Mouse (Mus musculus): ENCODE measurements around the gene Stk24.

Stk24 gene

GRCm38 (mm10) chr14:121378243-121379115 lies 1.3 kb downstream of the Stk24 start:
- peak; percentile 32 to 44 for DNase-seq

DNA sequence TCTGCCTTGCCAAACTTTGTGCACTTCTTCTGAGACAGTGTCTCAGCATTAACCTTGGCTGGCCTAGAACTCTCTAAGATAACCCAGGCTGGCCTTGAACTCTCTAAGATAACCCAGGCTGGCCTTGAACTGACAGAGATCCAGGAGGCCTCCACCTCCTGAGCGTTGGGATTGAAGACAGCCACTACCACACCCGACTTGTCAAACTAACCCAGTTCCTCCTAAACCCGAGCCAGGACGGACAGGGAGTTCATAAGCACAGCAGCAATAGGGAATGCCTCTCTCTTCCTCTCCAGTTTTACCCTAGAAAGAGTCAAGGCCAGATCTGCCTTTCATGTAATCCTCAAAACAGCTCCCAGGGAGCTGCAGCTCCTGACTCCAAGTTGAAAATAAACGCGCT lies 3.2 kb downstream of the Stk24 start:
- DNase-seq = no peak

DNA sequence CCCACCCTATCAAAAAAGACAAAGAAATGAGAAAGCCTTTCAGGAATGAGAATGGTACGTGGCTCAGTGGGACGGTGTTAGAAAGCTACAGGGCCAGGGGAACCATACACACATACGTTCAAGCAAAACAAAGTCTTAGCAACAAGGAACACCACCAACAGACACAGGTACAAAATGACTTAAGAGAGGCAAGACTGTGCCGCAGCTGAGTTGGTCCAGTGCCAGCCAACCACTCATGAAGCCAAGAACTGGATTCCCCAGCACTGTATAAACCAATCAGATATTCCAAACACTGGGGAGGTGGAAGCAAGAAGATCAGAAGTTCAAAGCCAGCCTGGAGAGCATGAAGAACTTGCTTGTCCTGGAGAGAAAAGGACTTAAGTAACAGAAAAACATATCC lies 5.9 kb downstream of the Stk24 start:
- DNase-seq = peak in 1 of 2 experiments; percentile 28

- DNase-seq = no peak
Measured at GRCm38 (mm10) chr14:121373020-121373419, 6.8 kb downstream of the Stk24 start.

- no peak for DNase-seq
Measured at GRCm38 (mm10) chr14:121371911-121372820, 7.6 kb downstream of the Stk24 start.

DNA sequence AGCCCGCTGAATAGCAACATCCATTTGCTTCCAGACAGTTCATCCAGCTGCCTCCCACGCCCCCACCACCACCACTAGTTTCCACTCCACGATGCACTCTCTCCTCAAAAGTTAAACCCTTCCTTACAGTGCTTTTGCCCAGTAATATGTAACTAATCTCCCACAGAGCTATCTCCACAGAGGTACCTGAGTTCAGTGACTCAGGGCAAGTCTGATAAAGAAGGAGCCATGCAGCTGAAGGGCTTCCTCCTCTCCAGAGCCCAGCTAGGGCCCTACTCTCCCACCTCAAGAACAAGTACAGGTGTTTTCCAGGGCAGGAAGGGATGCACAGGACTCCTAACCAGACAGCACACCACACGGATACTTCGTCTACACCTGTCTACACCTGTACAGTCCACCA lies 10.4 kb downstream of the Stk24 start:
- no peak for DNase-seq

DNA sequence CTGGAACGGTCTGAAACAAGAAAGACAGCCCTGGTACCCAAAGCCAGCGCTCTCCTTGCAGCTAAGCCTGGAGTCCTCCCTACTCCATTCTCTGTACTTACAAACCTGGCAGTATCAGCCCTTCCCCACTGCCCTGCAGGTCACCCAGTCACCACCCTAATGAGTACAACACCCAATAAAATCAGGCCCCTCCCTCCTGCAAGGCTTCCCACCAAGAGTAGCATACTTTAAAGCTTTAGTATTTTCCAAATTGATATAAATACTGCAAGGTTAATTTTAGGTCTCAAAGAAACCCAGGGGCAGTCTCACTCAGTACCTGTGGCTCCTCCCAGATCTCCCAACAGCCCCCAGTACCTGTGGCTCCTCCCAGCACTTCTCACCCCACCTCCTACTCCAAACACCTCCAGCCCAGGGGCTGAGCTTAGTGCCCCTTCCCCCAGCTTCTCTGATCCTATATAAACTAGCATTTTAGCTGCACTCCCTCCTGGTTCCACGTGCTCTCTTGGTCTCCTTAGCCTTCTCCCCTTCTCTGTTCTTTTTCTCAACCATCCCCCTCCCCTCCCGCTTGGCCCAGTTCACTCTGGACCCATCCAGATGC lies 11.6 kb downstream of the Stk24 start:
- DNase-seq = no peak

GRCm38 (mm10) chr14:121365991-121366728 lies 13.7 kb downstream of the Stk24 start:
- no peak for DNase-seq

DNA sequence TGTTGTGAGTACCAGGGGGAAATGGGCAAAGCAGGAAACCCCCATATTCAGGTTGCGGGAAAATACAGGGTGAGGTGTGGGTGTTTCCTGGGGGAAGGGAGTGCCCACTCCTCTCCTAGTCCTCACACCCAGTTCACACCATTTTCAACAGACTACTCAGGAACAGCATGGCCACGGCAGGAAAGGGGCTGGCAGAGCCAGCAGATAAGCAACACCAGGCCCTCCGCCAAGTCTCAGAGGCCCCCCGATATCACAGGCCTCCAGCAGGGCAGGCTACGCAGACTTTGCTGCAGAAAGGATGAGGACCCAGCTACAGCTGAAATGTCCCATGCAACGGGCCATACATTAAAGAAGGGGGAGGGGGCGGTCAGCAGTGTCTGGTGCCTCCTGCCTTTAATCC lies 14.4 kb downstream of the Stk24 start:
- no peak for DNase-seq

GRCm38 (mm10) chr14:121364282-121364681 lies 15.5 kb downstream of the Stk24 start:
- DNase-seq = no peak

DNA sequence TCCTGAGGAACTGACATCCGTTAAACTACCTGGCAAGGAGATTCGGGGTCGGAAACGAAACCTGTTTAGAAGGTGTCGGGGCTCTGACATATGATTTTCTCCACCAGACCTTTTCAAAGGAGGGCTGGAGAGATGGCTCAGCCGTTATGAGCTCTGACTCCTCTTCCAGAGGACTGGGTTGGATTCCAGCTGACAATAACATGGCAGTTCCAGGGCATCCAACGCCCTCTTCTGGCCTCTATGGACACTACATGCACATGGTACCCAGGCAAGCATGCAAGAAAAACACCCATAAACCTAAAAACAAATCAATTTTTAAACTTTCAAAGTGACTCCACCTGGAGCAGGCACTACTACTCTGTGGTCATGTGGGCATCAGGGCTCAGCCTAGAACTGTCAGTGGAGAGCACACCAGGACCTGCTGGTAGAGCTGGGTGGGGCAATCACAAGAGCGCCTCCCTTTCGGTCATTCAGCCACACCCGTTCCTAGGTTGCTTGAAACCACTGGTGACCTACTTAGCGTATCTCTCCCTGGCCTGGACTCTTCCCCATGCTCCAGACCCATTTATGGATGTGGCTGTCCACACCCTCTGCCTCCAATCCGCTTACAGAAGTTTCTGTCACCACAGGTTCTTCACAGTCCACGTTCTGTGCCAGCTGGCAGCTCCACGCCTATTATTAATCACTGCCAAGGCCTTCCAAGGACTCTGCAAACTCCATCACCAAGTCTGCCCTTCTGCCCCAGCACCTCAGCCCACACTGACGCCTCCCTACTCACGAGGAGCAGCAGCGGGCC lies 18.3 kb downstream of the Stk24 start:
- DNase-seq = peak; percentile 30 to 32

GRCm38 (mm10) chr14:121359850-121360249 lies 20.0 kb downstream of the Stk24 start:
- DNase-seq = no peak

DNA sequence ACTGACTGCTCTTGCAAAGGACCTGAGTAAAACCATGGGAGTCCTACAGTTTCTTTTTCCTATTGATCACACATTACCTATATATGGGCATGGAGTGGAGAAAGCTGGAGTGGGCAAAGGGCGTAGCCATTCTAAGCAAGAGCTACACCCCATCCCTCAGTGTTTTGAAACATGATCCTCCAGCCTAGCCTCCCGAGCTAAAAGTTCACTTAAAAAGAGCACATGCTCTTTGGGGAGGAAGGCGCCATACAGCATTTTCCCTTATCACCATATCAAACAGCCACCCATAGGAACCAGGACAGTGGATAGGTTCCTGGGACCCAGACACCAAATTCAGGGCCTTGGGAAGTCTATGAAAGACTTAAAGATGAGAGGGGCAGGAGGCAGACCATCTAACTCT lies 20.8 kb downstream of the Stk24 start:
- no peak for DNase-seq

DNA sequence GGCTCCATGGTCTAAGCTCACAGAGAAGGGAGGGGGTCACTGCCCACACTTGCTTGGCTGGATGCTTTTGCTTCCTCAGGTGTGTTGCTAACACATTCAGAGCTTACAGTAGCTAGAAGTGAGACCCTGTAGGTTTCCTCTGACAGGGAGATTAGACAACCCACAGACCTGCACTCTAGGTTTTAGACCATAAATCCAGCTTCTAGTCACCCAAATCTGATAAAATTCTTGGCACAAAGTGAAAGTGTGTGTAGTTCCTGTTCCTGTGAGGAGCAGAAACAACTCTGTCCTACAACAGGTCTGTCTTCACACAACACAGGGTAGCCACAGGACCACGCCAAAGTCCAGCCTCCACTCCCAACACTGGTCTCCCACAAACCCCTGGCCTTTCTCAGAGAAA lies 21.5 kb downstream of the Stk24 start:
- no peak for DNase-seq

DNA sequence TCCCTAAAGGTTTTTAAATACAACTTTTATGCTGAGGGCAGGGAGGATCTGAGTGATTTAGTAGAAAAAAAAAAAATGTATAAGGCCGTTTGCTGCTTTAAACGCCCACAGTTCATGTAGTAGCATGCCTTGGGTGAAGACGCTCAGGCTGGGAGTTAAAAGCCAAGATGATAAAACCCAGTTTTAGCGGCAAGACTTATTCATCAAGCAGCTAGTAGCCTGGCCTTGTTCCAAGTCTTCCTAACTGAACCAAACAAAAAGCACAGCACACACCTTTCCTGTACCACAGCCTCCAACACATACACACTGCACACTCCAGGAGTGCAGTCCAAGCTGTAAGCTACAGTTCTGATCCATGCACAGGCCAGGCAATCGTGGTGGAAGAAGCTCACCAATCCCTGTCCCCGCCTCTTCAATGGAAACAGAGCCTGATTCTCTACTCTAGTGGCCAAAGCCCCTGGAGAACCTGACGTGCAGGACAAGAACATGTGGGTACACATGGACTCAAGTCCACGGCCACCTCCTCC lies 23.4 kb downstream of the Stk24 start:
- DNase-seq = no peak

DNA sequence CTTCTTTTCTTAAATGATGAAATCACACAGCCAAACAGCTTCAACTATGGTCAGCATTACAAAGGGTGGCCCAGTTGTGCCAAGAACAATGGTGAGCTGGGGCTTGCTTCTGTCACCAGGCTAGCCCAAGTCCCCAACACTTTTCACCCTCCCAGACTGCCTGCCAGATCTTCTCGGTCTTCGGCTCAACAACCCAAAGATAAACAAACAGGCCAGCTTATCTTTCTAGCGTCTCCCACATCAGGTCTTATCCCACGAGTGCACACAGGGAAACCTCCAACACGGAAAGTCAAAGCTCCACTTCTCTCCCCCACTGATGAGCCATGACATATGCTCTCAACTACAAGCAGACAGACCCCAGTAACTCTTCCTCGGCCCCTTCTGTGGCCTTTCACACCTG lies 24.1 kb downstream of the Stk24 start:
- no peak for DNase-seq

GRCm38 (mm10) chr14:121353648-121354377 lies 26.0 kb downstream of the Stk24 start:
- no peak for DNase-seq

GRCm38 (mm10) chr14:121352744-121353143 lies 27.1 kb downstream of the Stk24 start:
- no peak for DNase-seq

DNA sequence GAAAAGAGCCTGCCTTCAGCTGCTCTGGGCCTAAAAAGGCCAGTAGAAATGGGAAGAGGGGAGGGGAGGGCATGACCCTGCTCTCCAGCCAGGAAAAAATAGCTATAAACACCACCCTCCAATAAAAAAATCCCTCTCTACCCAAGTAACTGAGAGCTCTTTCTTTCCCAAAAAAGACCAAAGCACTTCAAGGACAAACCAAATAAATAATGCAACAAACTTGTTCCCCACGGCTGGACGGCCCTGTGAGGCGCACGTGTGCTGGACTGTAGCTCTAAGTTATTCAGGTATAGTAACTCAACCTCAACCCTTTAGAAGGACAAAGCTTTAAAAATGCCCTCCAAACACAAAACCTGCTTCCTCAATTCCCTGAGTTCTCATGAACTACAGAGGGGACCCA lies 28.1 kb downstream of the Stk24 start:
- DNase-seq = no peak

DNA sequence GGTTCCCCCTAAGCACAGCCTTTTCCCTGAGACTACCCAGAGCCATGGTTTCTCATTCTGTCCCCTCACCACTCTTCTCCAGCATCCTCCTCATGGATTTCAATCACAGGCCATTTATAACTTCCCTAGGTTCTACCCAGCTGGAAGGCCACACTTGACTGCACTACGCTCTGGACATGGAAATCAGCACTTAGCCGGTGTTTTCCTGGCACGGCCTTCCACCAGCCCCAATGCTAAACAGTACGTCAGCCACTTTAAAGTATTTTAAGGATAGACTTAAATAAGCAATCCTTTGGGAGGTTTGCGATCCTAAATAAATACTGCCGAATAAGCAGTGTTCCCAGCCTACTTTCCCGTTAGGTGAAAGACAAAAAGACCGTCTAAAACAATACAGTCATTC lies 29.8 kb downstream of the Stk24 start:
- DNase-seq = no peak

DNA sequence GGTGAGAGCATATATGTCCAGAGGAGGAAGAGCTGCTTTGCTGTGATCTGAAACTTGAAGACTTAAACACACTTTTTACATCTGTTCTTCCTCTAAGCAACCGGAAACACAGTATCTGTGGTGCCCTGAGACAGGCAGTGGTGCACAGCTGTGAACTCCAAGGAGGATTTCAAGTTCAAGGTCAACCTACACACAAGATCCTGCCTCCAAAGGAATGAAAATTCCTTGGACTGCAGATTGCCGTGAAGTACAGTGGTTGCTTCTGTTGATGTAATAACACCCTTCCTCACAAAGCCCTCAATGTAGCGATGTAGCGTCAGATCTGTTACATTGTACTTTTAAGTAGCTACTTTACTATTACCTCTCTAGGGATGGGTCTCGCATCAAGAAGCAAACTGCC lies 30.5 kb downstream of the Stk24 start:
- DNase-seq = no peak

Measured in cerebellum, postnatal 36 days (tissue).